Mouse (Mus musculus) heart, embryonic 13.5 days (tissue): Measurements from ENCODE around the gene Jag2. TPM values are rescaled to one million over a fixed set of nuclear protein-coding genes. Genes with fewer than 3 reads are reported as not detected.

Source experiments
- ATAC-seq: fragments of 200-750 bp; cut with Nextera tagmentation; 2 replicates; pipeline ENCODE4 v1.8.0; 2017; ENCODE audit warnings: moderate TSS enrichment; ENCODE audit not compliant: insufficient number of reproducible peaks, low FRiP score, low TSS enrichment; ENCODE audit errors: extremely low read depth
- H3K27ac ChIP-seq: fragments of 300-500 bp; sonication (generic); replicated peaks from 2 replicates; pipeline ENCODE4 v1.5.1; 2015; ENCODE audit warnings: moderate library complexity, mild to moderate bottlenecking, inconsistent platforms
- H3K27me3 ChIP-seq: fragments of 300-500 bp; sonication (generic); replicated peaks from 2 replicates; pipeline ENCODE4 v1.6.1; 2015; ENCODE audit warnings: mild to moderate bottlenecking, inconsistent platforms
- H3K36me3 ChIP-seq: fragments of 300-500 bp; sonication (generic); 2 replicates; pipeline ENCODE4 v1.6.1; 2015; ENCODE audit warnings: mild to moderate bottlenecking, inconsistent platforms
- H3K4me1 ChIP-seq: fragments of 300-500 bp; sonication (generic); 2 replicates; pipeline ENCODE4 v1.6.1; 2015; ENCODE audit warnings: inconsistent platforms
- H3K4me2 ChIP-seq: fragments of 300-500 bp; sonication (generic); 2 replicates; pipeline ENCODE4 v1.6.1; 2015; ENCODE audit warnings: inconsistent platforms, mild to moderate bottlenecking, moderate library complexity
- H3K4me3 ChIP-seq: fragments of 300-500 bp; sonication (generic); 2 replicates; pipeline ENCODE4 v1.5.1; 2015; ENCODE audit warnings: moderate library complexity, mild to moderate bottlenecking, inconsistent platforms
- H3K9ac ChIP-seq: fragments of 300-500 bp; sonication (generic); 2 replicates; pipeline ENCODE4 v1.6.1; 2015; ENCODE audit warnings: inconsistent platforms, mild to moderate bottlenecking, moderate library complexity
- H3K9me3 ChIP-seq: fragments of 300-500 bp; sonication (generic); 2 replicates; pipeline ENCODE4 v1.6.1; 2016; ENCODE audit warnings: inconsistent platforms
- WGBS: fragments of 180-500 bp; shearing (Covaris S2); methylation state at CpG from one replicate; pipeline ENCODE4 v1.1.7; 2015; ENCODE audit warnings: mixed read lengths; 5-methylcytosine and 5-hydroxymethylcytosine counted together
- polyA plus RNA-seq: library from polyadenylated mRNA; unstranded; fragments of >200 nt; fragmentation: Nextera tagmentation; extraction: Ambion mirVana; gene quantifications from 2 replicates; pipeline ENCODE4 v1.2.1, GENCODE M21; 2015

Jag2 gene
- polyA plus RNA-seq, 1 experiment from 2014 or later, result 2.5 TPM

DNA sequence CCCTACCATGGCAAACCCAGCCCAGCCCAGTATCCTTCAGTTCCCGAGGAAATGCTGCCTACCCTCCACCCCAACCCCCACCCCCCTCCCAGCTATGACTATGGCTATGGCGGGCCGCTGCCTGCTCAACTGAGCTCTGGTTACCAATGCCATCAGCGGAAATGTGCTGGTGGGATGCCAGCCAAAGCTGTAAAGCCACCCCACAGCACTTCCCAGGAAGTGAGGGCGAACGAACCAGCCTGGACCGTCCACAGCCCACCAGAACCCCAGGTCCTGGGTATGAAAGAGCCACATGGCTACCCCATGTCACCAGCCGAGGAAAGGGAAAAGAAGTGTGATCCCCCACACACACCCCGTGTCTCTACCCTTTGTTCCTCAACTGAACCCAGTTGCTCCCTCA is 11.1 kb upstream of the Jag2 start:
- Histone ChIP-seq H3K4me1 (peaks cover 29% of the 10 kb centered on the region), H3K4me2 (peak overlapping the region; percentile 82), H3K27me3 (peaks cover 12% of the 10 kb centered on the region), H3K36me3 (no peaks in the 10 kb centered on the region), H3K27ac (no peak overlapping the region; the same call in 1 of the 2 replicates), H3K9me3 (no peaks in the 10 kb centered on the region), H3K4me3 (no peak overlapping the region), H3K9ac (no peak overlapping the region)
- ATAC-seq, result no peak
- 71% methylated on average over 9 of the region's 9 CpGs for whole genome bisulfite sequencing

- Histone ChIP-seq H3K27me3 (peaks cover 11% of the 10 kb centered on the region), H3K4me3 (no peak overlapping the region), H3K27ac (no peak overlapping the region), H3K9ac (no peak overlapping the region), H3K9me3 (no peaks in the 10 kb centered on the region), H3K36me3 (no peaks in the 10 kb centered on the region), H3K4me1 (peaks cover 29% of the 10 kb centered on the region), H3K4me2 (no peak overlapping the region)
- 84% methylated on average over 4 of the region's 4 CpGs for WGBS
- ATAC-seq, result no peak
These were observed 10.7 kb upstream of the Jag2 start for GRCm38 (mm10) chr12:112940238-112940637.

DNA sequence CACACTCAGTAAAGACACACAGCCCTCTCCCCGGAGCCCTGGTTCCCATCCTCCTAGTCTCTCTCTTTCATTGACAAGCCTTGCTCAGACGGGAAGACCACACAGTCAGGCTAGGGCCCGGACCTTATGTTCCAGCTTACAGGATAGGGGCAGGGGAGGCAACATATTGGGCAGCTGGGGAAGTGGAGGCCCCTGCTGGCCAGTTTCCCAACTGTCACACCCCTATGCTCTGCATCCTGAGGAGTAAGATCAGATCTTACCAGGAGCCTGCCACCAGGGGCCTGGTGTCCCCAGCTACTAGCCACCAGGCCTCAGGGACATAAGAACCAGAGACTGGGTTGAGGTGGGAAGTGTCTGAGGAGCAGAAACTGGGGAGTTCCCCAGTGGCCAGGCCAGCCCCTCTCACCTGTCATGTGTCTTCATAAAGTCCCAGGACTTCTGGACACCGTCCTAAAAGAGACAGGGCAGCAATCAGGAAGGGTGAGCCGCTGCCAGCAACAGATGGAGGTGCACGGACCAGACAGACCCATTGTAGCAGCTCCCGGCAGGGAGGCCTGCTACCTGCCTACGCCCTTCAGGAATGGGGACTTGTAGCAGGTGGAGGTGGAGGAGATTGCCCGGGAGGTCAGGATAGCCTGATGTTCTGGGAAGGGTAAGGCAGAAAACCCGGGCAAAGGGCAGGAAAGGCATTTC is 9.4 kb upstream of the Jag2 start:
- 53% methylated on average over 10 of the region's 10 CpGs for WGBS
- Histone ChIP-seq H3K27ac (no peak overlapping the region), H3K4me1 (peaks cover 29% of the 10 kb centered on the region), H3K4me2 (no peak overlapping the region), H3K36me3 (no peaks in the 10 kb centered on the region), H3K27me3 (peaks cover 11% of the 10 kb centered on the region), H3K4me3 (no peak overlapping the region), H3K9ac (no peak overlapping the region), H3K9me3 (no peaks in the 10 kb centered on the region)
- no peak for ATAC-seq

- peaks cover 16% of the 10 kb centered on the region for H3K27me3 ChIP-seq
- WGBS, result 70% methylated on average over 10 of the region's 10 CpGs
- no peaks in the 10 kb centered on the region for H3K9me3 ChIP-seq
- H3K27ac ChIP-seq, result no peak overlapping the region
- peaks cover 29% of the 10 kb centered on the region for H3K4me1 ChIP-seq
- no peak overlapping the region for H3K9ac ChIP-seq
- no peak for ATAC-seq
- H3K36me3 ChIP-seq, result no peaks in the 10 kb centered on the region
- H3K4me2 ChIP-seq, result no peak overlapping the region
- no peak overlapping the region for H3K4me3 ChIP-seq
These were observed 8.8 kb upstream of the Jag2 start for GRCm38 (mm10) chr12:112938366-112938765.

DNA sequence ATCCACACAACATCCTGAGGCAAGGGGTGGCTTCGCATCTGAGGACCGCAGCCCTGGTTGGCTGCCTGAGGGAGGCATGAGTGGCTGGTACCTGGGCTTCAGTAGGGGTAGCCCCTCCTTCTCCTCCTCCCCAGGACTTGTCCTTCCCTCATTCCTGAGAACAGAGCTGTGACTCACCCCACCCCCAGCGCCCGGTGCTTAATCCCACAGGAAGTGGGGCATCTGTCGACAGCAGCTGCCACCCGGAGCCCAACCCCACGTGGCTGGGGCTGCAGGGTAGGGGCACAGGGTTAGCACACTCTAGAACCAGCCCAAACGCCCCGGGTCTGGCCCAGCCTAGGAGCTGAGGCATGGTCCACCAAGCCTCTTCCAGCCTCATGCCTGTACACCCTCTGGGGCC is 8.3 kb upstream of the Jag2 start:
- Histone ChIP-seq H3K27me3 (peaks cover 14% of the 10 kb centered on the region), H3K4me1 (peaks cover 32% of the 10 kb centered on the region), H3K36me3 (no peaks in the 10 kb centered on the region), H3K9ac (no peak overlapping the region), H3K4me2 (no peak overlapping the region), H3K27ac (no peak overlapping the region), H3K9me3 (no peaks in the 10 kb centered on the region), H3K4me3 (no peak overlapping the region)
- no peak for ATAC-seq
- WGBS, result 34% methylated on average over 9 of the region's 9 CpGs

DNA sequence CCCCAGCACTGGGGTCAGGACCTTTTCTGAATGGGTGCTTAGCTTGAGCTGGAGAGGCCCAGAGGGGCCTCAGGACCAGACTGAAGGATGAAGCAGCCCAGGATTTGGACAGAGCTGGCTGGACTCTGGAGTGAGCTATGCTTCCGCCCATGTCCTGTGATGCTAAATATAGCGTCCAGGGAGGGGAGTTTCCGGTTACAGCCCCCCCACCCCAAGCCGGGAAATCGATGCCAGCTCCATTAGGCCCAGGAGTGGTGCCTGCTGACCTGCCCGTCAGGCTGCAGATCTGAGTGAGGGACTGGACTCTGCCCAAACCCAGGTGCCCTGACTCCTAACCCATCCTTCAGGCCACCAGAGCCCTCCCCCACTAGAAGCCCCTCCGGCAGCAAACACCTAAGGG is 3.1 kb upstream of the Jag2 start:
- Histone ChIP-seq H3K4me1 (peaks cover 34% of the 10 kb centered on the region), H3K27ac (0 out of 2 replicates have a peak overlapping the region, but pooled peaks have one; percentile 42), H3K36me3 (no peaks in the 10 kb centered on the region), H3K4me3 (no peak overlapping the region), H3K4me2 (peak overlapping the region; percentile 16; the same call in 1 of the 2 replicates), H3K9ac (peak overlapping the region; percentile 50), H3K9me3 (no peaks in the 10 kb centered on the region), H3K27me3 (peaks cover 52% of the 10 kb centered on the region)
- ATAC-seq, result no peak
- WGBS, result 9% methylated on average over 7 of the region's 7 CpGs

DNA sequence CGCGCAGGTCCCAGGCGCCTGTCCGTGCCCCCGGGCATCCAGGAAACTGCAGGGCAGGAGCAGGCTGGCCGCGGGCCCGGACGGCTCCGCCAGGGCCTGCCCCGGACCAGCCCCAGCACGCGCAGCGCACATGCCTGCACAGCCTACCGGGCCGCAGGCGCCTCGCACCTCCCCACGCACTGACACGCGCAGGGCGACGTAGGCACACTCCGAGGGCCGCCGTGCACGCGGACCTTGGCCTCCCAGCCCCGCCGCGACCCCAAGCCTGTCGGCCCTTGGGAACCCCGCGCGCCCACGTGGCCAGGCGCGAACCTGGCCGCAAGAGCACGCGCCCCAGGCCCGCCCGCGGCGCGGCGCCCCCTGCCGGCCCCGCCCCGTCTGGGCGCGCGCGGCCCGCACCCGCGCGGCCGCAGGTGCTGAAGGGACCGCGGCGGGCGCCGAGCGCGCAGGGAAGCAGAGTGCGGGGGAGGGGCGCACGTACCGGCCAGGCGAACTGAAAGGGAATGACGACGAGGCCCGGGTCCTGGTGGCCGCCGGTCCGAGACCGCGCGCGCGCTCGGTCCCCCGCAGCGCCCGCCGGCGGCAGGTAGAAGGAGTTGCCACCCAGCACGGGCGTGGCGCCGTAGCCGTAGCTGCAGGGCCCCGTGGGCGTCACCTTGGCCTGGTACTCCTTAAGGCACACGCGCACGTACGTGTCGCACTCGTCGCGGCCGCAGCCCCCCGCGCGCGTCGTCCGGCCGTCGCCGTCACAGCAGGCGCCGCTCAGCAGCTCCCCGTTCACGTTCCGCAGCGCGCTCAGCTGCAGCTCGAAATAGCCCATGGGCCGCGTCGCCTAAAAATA is 955 bp downstream of the Jag2 start:
- under 1% methylated on average over 122 of the region's 124 CpGs for WGBS
- Histone ChIP-seq H3K27ac (peak overlapping the region; percentile 39; the same call in 1 of the 2 replicates), H3K36me3 (no peaks in the 10 kb centered on the region), H3K4me1 (peaks cover 38% of the 10 kb centered on the region), H3K4me2 (peak overlapping the region; percentile 96), H3K27me3 (peaks cover 88% of the 10 kb centered on the region), H3K4me3 (peak overlapping the region; percentile 65), H3K9ac (peak overlapping the region; percentile 82), H3K9me3 (no peaks in the 10 kb centered on the region)
- ATAC-seq, result no peak

DNA sequence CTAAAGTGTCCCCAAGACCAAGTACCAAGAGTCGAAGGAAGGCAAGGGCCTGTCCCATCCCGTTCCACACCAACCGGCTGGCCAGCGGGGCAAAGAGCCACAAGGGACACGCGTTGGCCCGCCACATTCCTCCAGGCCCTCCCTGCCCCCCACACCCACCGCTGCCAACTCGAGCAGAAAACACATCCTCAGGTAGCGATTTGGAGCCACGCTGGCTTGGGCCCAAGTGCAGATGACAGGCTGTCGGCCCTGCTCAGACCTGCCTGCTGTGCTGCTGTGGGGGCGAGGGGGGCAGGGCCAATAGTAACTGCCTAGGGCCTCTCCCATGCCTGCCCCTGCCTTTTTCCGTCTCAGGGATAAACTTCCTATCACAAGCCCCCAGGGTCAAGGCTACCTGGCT is 2.3 kb downstream of the Jag2 start:
- H3K9me3 ChIP-seq, result no peaks in the 10 kb centered on the region
- H3K4me3 ChIP-seq, result no peak overlapping the region
- no peak for ATAC-seq
- no peak overlapping the region; the same call in 1 of the 2 replicates for H3K4me2 ChIP-seq
- H3K27ac ChIP-seq, result no peak overlapping the region
- WGBS, result 55% methylated on average over 14 of the region's 14 CpGs
- H3K9ac ChIP-seq, result peak overlapping the region; percentile 12; the same call in 1 of the 2 replicates
- H3K36me3 ChIP-seq, result no peaks in the 10 kb centered on the region
- peaks cover 37% of the 10 kb centered on the region for H3K4me1 ChIP-seq
- H3K27me3 ChIP-seq, result peaks cover 98% of the 10 kb centered on the region

- H3K4me1 ChIP-seq, result peaks cover 44% of the 10 kb centered on the region
- ATAC-seq, result no peak
- H3K4me3 ChIP-seq, result no peak overlapping the region
- no peak overlapping the region for H3K27ac ChIP-seq
- H3K27me3 ChIP-seq, result peaks cover 88% of the 10 kb centered on the region
- 79% methylated on average over 6 of the region's 6 CpGs for WGBS
- H3K9ac ChIP-seq, result no peak overlapping the region
- no peak overlapping the region for H3K4me2 ChIP-seq
- H3K36me3 ChIP-seq, result no peaks in the 10 kb centered on the region
- no peaks in the 10 kb centered on the region for H3K9me3 ChIP-seq
These were observed 3.6 kb downstream of the Jag2 start for GRCm38 (mm10) chr12:112925950-112926349.

DNA sequence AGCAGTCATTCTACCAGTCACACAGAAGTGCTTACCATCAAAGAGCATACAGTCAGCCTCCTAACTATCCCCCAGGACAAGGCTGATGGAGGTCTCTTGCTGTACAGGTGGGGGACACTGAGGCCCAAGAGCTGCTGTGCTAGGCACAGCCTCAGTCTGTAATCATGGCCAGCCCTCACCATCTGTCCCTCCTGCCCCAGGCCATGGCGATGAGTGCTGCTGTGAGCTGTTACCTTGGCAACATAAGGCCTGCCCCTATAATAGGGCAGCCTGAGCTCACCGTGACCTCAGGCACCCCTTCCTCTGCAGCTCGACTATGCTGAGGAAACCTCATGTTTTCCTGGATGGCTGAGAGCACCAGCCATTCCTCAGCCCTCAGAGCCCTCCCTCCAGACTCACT is 7.0 kb downstream of the Jag2 start:
- Histone ChIP-seq H3K36me3 (peaks cover 3% of the 10 kb centered on the region; the same call in 1 of the 2 replicates), H3K27me3 (peaks cover 88% of the 10 kb centered on the region), H3K4me1 (peaks cover 36% of the 10 kb centered on the region), H3K9me3 (no peaks in the 10 kb centered on the region), H3K27ac (0 out of 2 replicates have a peak overlapping the region, but pooled peaks have one; percentile 20), H3K4me3 (no peak overlapping the region), H3K9ac (0 out of 2 replicates have a peak overlapping the region, but pooled peaks have one; percentile 33), H3K4me2 (no peak overlapping the region)
- 55% methylated on average over 3 of the region's 3 CpGs for WGBS
- no peak for ATAC-seq

DNA sequence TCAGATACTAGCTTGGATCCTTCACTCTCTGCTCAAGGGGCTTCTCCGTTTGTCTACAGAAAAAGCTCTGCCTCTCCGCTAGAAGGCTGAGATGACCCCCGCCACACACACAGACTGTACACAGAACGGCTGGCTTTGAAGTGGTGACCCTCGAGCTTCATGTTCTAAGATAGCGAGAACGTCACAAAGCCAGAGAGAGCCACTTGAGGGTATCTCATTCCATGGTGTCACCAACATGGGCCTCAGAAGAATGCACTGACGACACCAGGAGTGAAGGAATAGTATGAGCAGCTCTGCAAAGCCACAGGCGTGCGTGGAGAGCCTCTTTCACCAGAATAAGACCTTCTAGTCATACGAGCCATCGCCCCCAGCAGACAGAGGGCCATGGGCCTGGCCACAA is 8.1 kb downstream of the Jag2 start:
- H3K27me3 ChIP-seq, result peaks cover 86% of the 10 kb centered on the region
- ATAC-seq, result peak; percentile 8; the same call in 1 of the 2 replicates
- H3K4me2 ChIP-seq, result peak overlapping the region; percentile 30
- peaks cover 3% of the 10 kb centered on the region; the same call in 1 of the 2 replicates for H3K36me3 ChIP-seq
- WGBS, result 44% methylated on average over 12 of the region's 12 CpGs
- peak overlapping the region; percentile 40; the same call in 1 of the 2 replicates for H3K27ac ChIP-seq
- peak overlapping the region; percentile 34; the same call in 1 of the 2 replicates for H3K9ac ChIP-seq
- H3K4me1 ChIP-seq, result peaks cover 42% of the 10 kb centered on the region
- no peak overlapping the region for H3K4me3 ChIP-seq
- no peaks in the 10 kb centered on the region for H3K9me3 ChIP-seq
